Mouse (Mus musculus): ENCODE measurements around the gene Chst4.
"Not testable (repeated sequence)": the region's sequence is repeated elsewhere in the genome, so short reads cannot be mapped to it uniquely, and the experiment has no call there.

Chst4 gene

GRCm38 (mm10) chr8:110039659-110040058 is at the start of gene Chst4:
TSS of gene Chst4 (minus strand) at chr8:110039740.
- DNase-seq, result no peak

- DNase-seq, result no peak
These were observed 43.0 kb upstream of the Chst4 start for GRCm38 (mm10) chr8:110082416-110083105.

- DNase-seq, result peak; percentile 33 to 35
These were observed 40.0 kb upstream of the Chst4 start, which contains the start of gene Zfp612 for GRCm38 (mm10) chr8:110079282-110080221. TSS of gene Zfp612 (plus strand) at chr8:110079746.

GRCm38 (mm10) chr8:110074496-110074895 is 35.0 kb upstream of the Chst4 start:
- no peak for DNase-seq

GRCm38 (mm10) chr8:110071600-110071999 is 32.1 kb upstream of the Chst4 start:
- peak; percentile 12 to 20 for DNase-seq

- no peak for DNase-seq
These were observed 30.2 kb upstream of the Chst4 start for GRCm38 (mm10) chr8:110069706-110070105.

GRCm38 (mm10) chr8:110065676-110066075 is 26.1 kb upstream of the Chst4 start:
- no peak for DNase-seq

- DNase-seq, result no peak
These were observed 25.2 kb upstream of the Chst4 start for GRCm38 (mm10) chr8:110064606-110065365.

GRCm38 (mm10) chr8:110064161-110064560 is 24.6 kb upstream of the Chst4 start:
- no peak for DNase-seq

- DNase-seq, result no peak
These were observed 18.7 kb upstream of the Chst4 start for GRCm38 (mm10) chr8:110058207-110058606.

GRCm38 (mm10) chr8:110051208-110051607 is 11.7 kb upstream of the Chst4 start:
- DNase-seq, result no peak

GRCm38 (mm10) chr8:110040509-110040908 is 969 bp upstream of the Chst4 start:
- DNase-seq, result no peak

GRCm38 (mm10) chr8:110039216-110039615 is 324 bp downstream of the Chst4 start:
- DNase-seq, result no peak

- no peak for DNase-seq
These were observed 3.4 kb downstream of the Chst4 start for GRCm38 (mm10) chr8:110036156-110036555.

- no peak for DNase-seq
These were observed 5.2 kb downstream of the Chst4 start for GRCm38 (mm10) chr8:110034331-110034730.

- DNase-seq, result not testable (repeated sequence)
These were observed 5.8 kb downstream of the Chst4 start for GRCm38 (mm10) chr8:110033771-110034170.

- DNase-seq, result no peak
These were observed 16.7 kb downstream of the Chst4 start for GRCm38 (mm10) chr8:110022768-110023344.

GRCm38 (mm10) chr8:110022081-110022480 is 17.5 kb downstream of the Chst4 start:
- no peak for DNase-seq

GRCm38 (mm10) chr8:110010868-110011267 is 28.7 kb downstream of the Chst4 start:
- DNase-seq, result peak; percentile 13 to 25

- DNase-seq, result no peak
These were observed 30.5 kb downstream of the Chst4 start for GRCm38 (mm10) chr8:110008995-110009446.

GRCm38 (mm10) chr8:110008228-110008994 is 31.1 kb downstream of the Chst4 start:
- DNase-seq, result no peak

All from thymus, postnatal 36 days (tissue).